Mouse (Mus musculus) retina, adult 2 months (tissue): Measurements from ENCODE around the gene Nphp1.

Source experiments
- DNase-seq: peaks from one replicate; pipeline ENCODE4 v3.0.0-alpha.2; 2012; ENCODE audit warnings: low read depth, low spot score

The Nphp1 gene

GRCm38 (mm10) chr2:127749376-127749775 lies 39.3 kb downstream of the Nphp1 start:
- no peak for DNase-seq

- no peak for DNase-seq
These were observed 40.4 kb downstream of the Nphp1 start for GRCm38 (mm10) chr2:127748316-127748715.

- no peak for DNase-seq
These were observed 46.1 kb downstream of the Nphp1 start for GRCm38 (mm10) chr2:127742637-127743036.

- DNase-seq = no peak
These were observed 47.8 kb downstream of the Nphp1 start for GRCm38 (mm10) chr2:127740756-127741519.

GRCm38 (mm10) chr2:127737885-127738284 lies 50.8 kb downstream of the Nphp1 start:
- no peak for DNase-seq

GRCm38 (mm10) chr2:127736631-127737209 lies 52.0 kb downstream of the Nphp1 start:
- no peak for DNase-seq

GRCm38 (mm10) chr2:127735512-127736145 lies 53.1 kb downstream of the Nphp1 start:
- DNase-seq = no peak

- DNase-seq = no peak
These were observed 53.8 kb downstream of the Nphp1 start for GRCm38 (mm10) chr2:127734889-127735288.

- DNase-seq = no peak
These were observed 58.2 kb downstream of the Nphp1 start for GRCm38 (mm10) chr2:127730301-127730997.

GRCm38 (mm10) chr2:127729671-127730070 lies 59.0 kb downstream of the Nphp1 start, which contains the start of gene Mall:
Mall (minus strand) TSS chr2:127729932.
- no peak for DNase-seq

- no peak for DNase-seq
These were observed 59.8 kb downstream of the Nphp1 start for GRCm38 (mm10) chr2:127728661-127729450.

- no peak for DNase-seq
These were observed 60.6 kb downstream of the Nphp1 start for GRCm38 (mm10) chr2:127728146-127728545.

- no peak for DNase-seq
These were observed 65.5 kb downstream of the Nphp1 start for GRCm38 (mm10) chr2:127723193-127723592.

- no peak for DNase-seq
These were observed 66.4 kb downstream of the Nphp1 start for GRCm38 (mm10) chr2:127722176-127722892.

- DNase-seq = no peak
These were observed 69.7 kb downstream of the Nphp1 start for GRCm38 (mm10) chr2:127718839-127719468.

- no peak for DNase-seq
These were observed 74.0 kb downstream of the Nphp1 start for GRCm38 (mm10) chr2:127714726-127715125.

- DNase-seq = no peak
These were observed 79.9 kb downstream of the Nphp1 start for GRCm38 (mm10) chr2:127708792-127709191.

- no peak for DNase-seq
These were observed 80.6 kb downstream of the Nphp1 start for GRCm38 (mm10) chr2:127708060-127708459.

- DNase-seq = no peak
These were observed 83.4 kb downstream of the Nphp1 start for GRCm38 (mm10) chr2:127705267-127705666.
